Mouse (Mus musculus): Measurements from ENCODE around the gene Wnt4.

Gene Wnt4

DNA sequence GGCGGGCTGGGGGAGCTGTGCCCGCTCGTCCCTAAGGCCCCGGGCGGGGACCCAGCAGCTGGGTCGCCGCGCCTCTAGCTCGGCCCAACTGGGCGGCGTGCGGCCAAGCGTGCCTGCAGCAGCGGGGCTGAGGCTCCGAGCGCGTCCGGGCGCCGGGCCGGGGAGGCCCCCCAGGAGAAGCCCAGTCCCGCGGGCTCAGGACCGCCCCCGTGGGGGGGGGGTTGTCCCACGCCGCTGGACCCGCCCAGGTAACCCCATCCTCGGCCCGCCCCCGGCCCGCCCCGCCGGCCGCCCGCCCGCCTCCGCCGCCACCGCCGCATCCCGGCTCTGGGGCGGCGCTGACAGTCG lies at the start of gene Wnt4:
Gene Wnt4, plus strand, starts transcription at position 324 of the 348 bp plus-strand sequence.
- TF ChIP-seq GATA4 (IDR thresholded peaks at IDR 0.05; ENCODE audit: insufficient replicate concordance, low read length): no peak

- TF ChIP-seq GATA4 (IDR thresholded peaks at IDR 0.05; ENCODE audit: insufficient replicate concordance, low read length): no peak
Observed at GRCm38 (mm10) chr4:137228566-137229115, 48.6 kb upstream of the Wnt4 start.

DNA sequence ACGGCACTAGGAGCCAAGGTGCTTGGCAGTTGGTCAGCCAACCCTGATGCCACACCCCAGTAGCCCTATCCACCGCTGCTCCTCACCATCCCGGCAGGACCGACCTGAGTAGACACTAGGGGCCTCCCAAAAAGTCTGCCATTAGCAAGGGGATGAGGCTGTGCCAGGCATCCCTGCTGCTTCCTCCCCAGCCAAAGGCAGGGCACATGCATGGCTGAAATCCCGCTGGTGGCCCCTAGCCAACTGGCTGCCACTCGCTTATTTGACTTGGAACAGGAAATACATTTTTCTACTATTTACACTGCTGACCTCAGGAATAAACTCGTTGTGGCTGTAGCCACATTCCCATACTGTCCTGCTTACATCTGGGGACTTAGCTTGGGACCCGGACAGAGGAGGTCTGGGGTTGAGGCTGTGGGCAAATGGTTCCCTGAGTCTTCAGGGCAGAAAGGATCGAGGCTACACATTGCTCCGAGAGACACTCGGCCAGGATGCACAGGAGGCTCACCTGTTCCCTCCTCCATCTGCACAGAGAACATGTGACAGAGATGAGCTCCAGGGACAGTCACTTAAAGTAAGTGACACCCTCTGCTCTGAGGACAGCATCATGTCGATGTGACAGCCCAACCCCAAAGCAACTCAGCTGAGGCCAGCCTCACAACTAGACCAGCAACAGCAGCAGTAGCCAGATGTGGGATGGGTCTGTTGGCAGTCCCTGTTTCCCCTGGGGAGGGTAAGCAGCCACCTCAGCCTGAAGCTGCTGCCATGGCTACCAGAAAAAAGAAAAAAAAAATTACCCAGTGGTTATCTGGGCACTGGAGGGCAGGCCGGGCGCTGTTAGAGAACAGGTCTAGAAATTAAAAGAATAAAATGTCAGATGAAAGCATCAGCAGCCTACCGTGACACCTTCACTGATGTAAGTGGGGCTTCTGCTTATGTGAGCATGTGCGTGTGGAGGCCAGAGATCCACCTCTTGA lies 45.5 kb upstream of the Wnt4 start:
- no peak for TF ChIP-seq GATA4 (IDR thresholded peaks at IDR 0.05; ENCODE audit: insufficient replicate concordance, low read length)

DNA sequence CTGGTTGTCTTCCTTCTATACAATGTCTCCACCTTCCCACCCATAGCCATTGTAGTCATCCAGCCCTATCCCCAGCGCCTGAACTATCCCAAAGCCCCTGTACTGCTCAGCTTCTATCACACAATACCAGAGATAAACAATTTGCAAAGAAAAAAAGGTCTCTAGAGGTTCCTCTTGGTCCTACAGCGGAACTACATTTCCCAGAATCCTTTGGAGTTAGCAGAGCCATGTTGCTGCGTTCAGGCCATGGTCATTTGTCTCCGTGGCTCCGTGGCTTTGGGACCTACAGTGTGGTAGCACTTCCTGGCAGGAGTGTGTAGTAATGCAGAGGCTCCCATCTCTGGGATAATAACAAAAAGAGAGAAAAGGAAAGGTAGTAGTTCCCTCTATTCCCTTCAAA lies 43.7 kb upstream of the Wnt4 start:
- no peak for TF ChIP-seq GATA4 (IDR thresholded peaks at IDR 0.05; ENCODE audit: insufficient replicate concordance, low read length)

GRCm38 (mm10) chr4:137234444-137234843 lies 42.8 kb upstream of the Wnt4 start:
- no peak for TF ChIP-seq GATA4 (IDR thresholded peaks at IDR 0.05; ENCODE audit: insufficient replicate concordance, low read length)

DNA sequence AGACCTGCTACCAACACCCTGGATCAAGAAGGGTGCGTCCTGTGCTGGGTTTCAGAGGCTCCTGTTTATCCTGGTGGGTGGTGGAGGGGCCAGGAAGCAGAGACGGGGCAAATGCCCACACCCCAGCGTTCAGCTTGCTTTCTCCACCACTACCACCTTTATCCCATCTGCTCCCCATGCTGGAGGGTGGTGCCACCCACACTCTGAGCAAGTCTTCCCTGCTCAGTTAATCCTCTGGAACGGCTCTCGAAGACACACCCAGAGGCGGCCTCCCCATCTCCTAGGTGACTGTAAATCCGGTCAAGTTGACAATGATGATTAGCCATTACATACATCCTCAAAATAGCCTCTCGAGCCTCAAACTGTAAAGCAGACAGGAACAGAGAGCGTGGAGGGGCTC lies 41.9 kb upstream of the Wnt4 start:
- no peak for TF ChIP-seq GATA4 (IDR thresholded peaks at IDR 0.05; ENCODE audit: insufficient replicate concordance, low read length)

GRCm38 (mm10) chr4:137244883-137245282 lies 32.4 kb upstream of the Wnt4 start:
- TF ChIP-seq GATA4 (IDR thresholded peaks at IDR 0.05; ENCODE audit: insufficient replicate concordance, low read length): no peak

DNA sequence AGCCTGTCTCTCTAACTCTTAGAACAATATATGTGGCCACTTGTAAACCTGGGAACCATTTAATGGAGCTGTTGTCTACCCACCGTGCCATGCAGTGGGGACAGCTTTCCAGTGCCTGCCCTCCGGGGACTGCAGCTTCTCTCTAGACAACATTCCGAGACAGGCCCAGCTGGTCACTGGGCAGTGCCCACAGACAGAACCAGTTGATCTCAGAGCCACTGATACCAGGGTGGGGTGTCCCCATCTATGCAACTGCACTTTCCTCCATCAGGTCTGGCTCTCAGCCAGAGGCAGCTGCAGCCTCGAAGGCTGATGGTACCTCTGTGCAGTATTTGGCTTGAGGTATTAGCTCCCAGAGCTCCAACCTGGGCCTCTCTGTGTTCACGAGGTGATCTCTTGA lies 27.0 kb upstream of the Wnt4 start:
- TF ChIP-seq GATA4 (IDR thresholded peaks at IDR 0.05; ENCODE audit: insufficient replicate concordance, low read length): no peak

DNA sequence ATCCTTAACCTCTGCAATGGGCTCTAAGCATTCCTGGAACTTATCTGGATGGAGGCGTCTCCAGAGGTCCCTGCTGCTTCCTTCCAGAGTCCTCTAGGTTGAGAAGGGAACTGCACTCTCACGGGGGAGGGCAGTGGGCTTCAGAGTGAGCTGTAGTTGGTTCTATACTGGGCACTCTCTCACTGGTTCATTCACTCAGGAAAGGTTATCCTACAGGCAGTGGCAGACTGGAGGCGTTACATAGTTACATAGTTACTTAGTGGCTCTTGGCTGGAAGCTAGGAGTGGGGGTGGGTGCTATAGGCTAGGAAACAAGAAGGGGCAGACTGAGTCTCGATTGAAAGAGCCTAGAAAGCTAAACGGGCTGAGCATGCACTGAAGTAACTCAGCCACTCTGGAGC lies 26.4 kb upstream of the Wnt4 start:
- TF ChIP-seq GATA4 (IDR thresholded peaks at IDR 0.05; ENCODE audit: insufficient replicate concordance, low read length): no peak

GRCm38 (mm10) chr4:137253601-137254000 lies 23.7 kb upstream of the Wnt4 start:
- TF ChIP-seq GATA4 (IDR thresholded peaks at IDR 0.05; ENCODE audit: insufficient replicate concordance, low read length): no peak

DNA sequence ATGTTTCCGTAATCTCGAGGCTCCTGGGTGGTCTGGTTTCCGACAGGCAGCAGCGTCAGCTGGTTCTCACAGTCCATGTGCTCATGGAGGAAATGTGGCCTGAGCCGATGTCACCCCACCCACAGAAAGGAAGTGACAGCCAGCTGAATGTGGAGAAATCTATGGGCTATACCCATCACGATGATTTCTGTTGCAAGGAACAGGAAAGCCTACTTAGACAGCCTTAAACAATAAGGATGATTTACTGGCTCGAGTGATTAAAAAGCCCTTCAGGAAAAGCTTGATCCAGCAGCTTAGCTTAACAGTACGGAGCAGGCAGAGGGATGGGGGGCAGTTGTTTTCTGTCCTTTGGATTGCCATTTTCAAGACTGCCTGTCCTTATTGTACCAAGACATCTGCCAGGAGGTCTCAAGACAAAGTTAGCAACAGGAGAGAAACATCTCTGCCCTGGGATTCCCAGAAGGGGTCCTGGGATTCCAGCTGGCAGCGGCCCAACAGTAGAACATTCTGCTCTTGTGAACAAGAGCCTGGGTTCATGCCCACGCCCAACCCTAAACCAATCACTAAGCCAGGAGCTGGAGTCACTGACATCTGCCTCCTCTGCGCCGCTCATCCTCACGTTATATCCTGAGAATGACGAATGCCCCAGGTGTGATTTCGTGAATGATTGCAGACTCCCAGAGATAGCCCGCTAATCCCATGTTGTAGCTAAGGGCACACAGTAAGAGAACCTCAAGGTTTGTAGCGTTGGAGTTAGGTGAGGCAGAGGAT lies 22.9 kb upstream of the Wnt4 start:
- no peak for TF ChIP-seq GATA4 (IDR thresholded peaks at IDR 0.05; ENCODE audit: insufficient replicate concordance, low read length)

- TF ChIP-seq GATA4 (IDR thresholded peaks at IDR 0.05; ENCODE audit: insufficient replicate concordance, low read length): no peak
Observed at GRCm38 (mm10) chr4:137255568-137255967, 21.7 kb upstream of the Wnt4 start.

GRCm38 (mm10) chr4:137261826-137262225 lies 15.5 kb upstream of the Wnt4 start:
- TF ChIP-seq GATA4 (IDR thresholded peaks at IDR 0.05; ENCODE audit: insufficient replicate concordance, low read length): no peak

DNA sequence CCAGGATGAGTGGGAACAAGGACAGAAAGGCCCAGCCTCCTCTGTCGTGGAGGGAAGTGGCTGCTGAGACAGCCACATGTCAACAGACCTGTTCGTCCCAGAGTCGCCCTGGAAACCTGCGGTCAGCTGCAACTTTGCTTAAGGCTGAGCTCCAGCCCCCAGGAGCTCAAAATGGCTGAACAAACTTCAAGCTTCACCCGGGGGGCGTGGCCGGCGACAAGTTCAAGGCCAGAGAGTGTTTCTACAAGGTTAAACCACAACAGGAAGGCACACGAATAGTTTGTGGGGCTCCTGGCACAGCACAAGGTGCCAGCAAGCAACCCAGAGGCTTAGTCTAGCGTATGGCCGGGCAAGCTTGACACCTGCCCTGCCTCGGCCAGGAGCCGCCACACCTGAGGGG lies 13.2 kb upstream of the Wnt4 start:
- TF ChIP-seq GATA4 (IDR thresholded peaks at IDR 0.05; ENCODE audit: insufficient replicate concordance, low read length): no peak

DNA sequence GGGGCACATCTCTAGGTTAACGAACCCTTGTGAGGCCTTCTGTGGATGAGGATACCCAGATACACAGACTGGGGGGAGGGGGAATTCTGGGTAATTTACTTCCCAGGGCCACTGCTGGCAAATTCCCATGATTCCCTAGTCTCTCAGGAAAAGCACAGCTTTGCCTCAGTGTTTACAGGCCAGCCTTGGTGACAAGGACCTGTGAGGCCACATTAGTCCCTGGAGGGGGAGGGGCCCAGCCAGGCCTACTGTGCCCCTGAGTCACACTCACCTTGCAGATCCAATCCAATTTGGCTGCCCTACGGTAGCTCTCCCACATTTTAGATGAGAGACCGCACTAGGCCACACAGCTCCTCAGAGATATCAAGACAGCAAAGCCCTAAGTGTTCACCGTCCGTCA lies 12.2 kb upstream of the Wnt4 start:
- TF ChIP-seq GATA4 (IDR thresholded peaks at IDR 0.05; ENCODE audit: insufficient replicate concordance, low read length): no peak

- no peak for TF ChIP-seq GATA4 (IDR thresholded peaks at IDR 0.05; ENCODE audit: insufficient replicate concordance, low read length)
Observed at GRCm38 (mm10) chr4:137268541-137268940, 8.7 kb upstream of the Wnt4 start.

Measured in liver, adult (tissue).